Mouse (Mus musculus): ENCODE results near the gene Sorbs2.

DNA sequence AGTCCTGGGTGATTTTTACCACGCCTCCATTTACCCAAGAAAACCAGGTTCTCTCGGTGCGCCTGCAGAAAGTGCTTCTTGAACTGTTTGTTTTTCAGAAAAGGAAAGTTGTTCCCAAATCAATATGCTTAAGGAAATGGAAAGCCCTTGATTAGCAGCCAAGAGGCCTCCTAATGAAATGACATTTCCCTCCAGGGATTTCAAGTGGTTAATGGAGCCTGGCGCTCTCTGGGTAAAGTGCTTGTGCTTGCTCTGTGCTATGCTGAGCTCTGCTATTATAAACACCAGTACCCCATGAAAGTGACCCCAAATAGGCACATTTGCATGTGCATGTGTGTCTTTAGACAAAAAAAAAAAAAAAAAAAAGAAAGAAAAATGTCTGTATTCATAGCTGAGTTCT lies 84.3 kb downstream of the Sorbs2 start:
- TF ChIP-seq MAFK (IDR thresholded peaks at IDR 0.05; ENCODE audit: insufficient read depth, low read depth, low read length) (no peak), ZNF384 (IDR thresholded peaks at IDR 0.05; ENCODE audit: low read depth, low read length) (no peak), CHD2 (IDR thresholded peaks at IDR 0.05; ENCODE audit: low read depth, low read length) (no peak), HCFC1 (IDR thresholded peaks at IDR 0.05; ENCODE audit: borderline replicate concordance, insufficient read depth, low read length) (no peak)

Measured in ES-E14 (cell line).